Mouse (Mus musculus): Measurements from ENCODE around the gene Tm9sf3. TPM values are rescaled to one million over a fixed set of nuclear protein-coding genes. Genes with fewer than 3 reads are reported as not detected.

The Tm9sf3 gene
- polyA plus RNA-seq, 1 experiment from 2014 or later = 105 TPM

GRCm38 (mm10) chr19:41204159-41205081 lies 59.4 kb downstream of the Tm9sf3 start:
- 68% methylated on average over 11 of the region's 11 CpGs for WGBS
- Histone ChIP-seq H3K27ac (replicated peaks) (no peak overlapping the region), H3K4me3 (no peak overlapping the region), H3K9me3 (no peaks in the 10 kb centered on the region), H3K4me2 (peak overlapping the region; percentile 93; the same call in 1 of the 2 replicates), H3K4me1 (replicated peaks) (peaks cover 23% of the 10 kb centered on the region), H3K9ac (no peak overlapping the region), H3K27me3 (peaks cover 49% of the 10 kb centered on the region), H3K36me3 (no peaks in the 10 kb centered on the region)
- no peak for ATAC-seq (ENCODE audit: low read depth)

GRCm38 (mm10) chr19:41197606-41198005 lies 66.2 kb downstream of the Tm9sf3 start:
- no peak overlapping the region for H3K4me2 ChIP-seq
- no peak overlapping the region for H3K27ac ChIP-seq (replicated peaks)
- H3K9ac ChIP-seq = no peak overlapping the region
- H3K36me3 ChIP-seq = no peaks in the 10 kb centered on the region
- H3K9me3 ChIP-seq = no peaks in the 10 kb centered on the region
- H3K4me3 ChIP-seq = no peak overlapping the region
- H3K4me1 ChIP-seq (replicated peaks) = peaks cover 14% of the 10 kb centered on the region
- H3K27me3 ChIP-seq = no peaks in the 10 kb centered on the region
- no peak for ATAC-seq (ENCODE audit: low read depth)
- 85% methylated on average over 12 of the region's 12 CpGs for WGBS

- no peaks in the 10 kb centered on the region for H3K27me3 ChIP-seq
- no peak for ATAC-seq (ENCODE audit: low read depth)
- WGBS = 76% methylated on average over 1 of the region's 1 CpGs
Observed at GRCm38 (mm10) chr19:41193379-41193778, 70.4 kb downstream of the Tm9sf3 start.

GRCm38 (mm10) chr19:41192953-41193352 lies 70.8 kb downstream of the Tm9sf3 start:
- H3K9me3 ChIP-seq = no peaks in the 10 kb centered on the region
- no peak overlapping the region for H3K4me2 ChIP-seq
- peaks cover 44% of the 10 kb centered on the region for H3K4me1 ChIP-seq (replicated peaks)
- H3K27ac ChIP-seq (replicated peaks) = no peak overlapping the region; the same call in 1 of the 2 replicates
- 37% methylated on average over 4 of the region's 4 CpGs for WGBS
- H3K36me3 ChIP-seq = no peaks in the 10 kb centered on the region
- 0 out of 2 replicates have a peak, but pooled peaks have one; percentile 49 for ATAC-seq (ENCODE audit: low read depth)
- no peak overlapping the region for H3K9ac ChIP-seq
- H3K27me3 ChIP-seq = no peaks in the 10 kb centered on the region
- H3K4me3 ChIP-seq = no peak overlapping the region

More at GRCm38 (mm10) chr19:41193379-41193778, 70.4 kb downstream of the Tm9sf3 start:
- no peaks in the 10 kb centered on the region for H3K9me3 ChIP-seq
- H3K4me2 ChIP-seq = no peak overlapping the region
- H3K9ac ChIP-seq = no peak overlapping the region
- no peak overlapping the region for H3K27ac ChIP-seq (replicated peaks)
- no peaks in the 10 kb centered on the region for H3K36me3 ChIP-seq
- H3K4me1 ChIP-seq (replicated peaks) = peaks cover 44% of the 10 kb centered on the region
- H3K4me3 ChIP-seq = no peak overlapping the region

GRCm38 (mm10) chr19:41191724-41192123 lies 72.1 kb downstream of the Tm9sf3 start:
- 78% methylated on average over 9 of the region's 9 CpGs for WGBS
- peak; percentile 59; the same call in 1 of the 2 replicates for ATAC-seq (ENCODE audit: low read depth)

GRCm38 (mm10) chr19:41190876-41191434 lies 72.8 kb downstream of the Tm9sf3 start:
- no peaks in the 10 kb centered on the region for H3K36me3 ChIP-seq
- no peak overlapping the region for H3K4me3 ChIP-seq
- no peak for ATAC-seq (ENCODE audit: low read depth)

More at GRCm38 (mm10) chr19:41191724-41192123, 72.1 kb downstream of the Tm9sf3 start:
- Histone ChIP-seq H3K9ac (no peak overlapping the region), H3K27me3 (no peaks in the 10 kb centered on the region), H3K27ac (replicated peaks) (no peak overlapping the region), H3K4me2 (no peak overlapping the region), H3K36me3 (no peaks in the 10 kb centered on the region), H3K4me3 (no peak overlapping the region), H3K4me1 (replicated peaks) (peaks cover 44% of the 10 kb centered on the region), H3K9me3 (no peaks in the 10 kb centered on the region)

GRCm38 (mm10) chr19:41177331-41177730 lies 86.5 kb downstream of the Tm9sf3 start:
- no peak overlapping the region for H3K4me3 ChIP-seq
- H3K27me3 ChIP-seq = no peaks in the 10 kb centered on the region
- WGBS = 71% methylated on average over 6 of the region's 6 CpGs
- no peak for ATAC-seq (ENCODE audit: low read depth)
- H3K4me2 ChIP-seq = no peak overlapping the region
- no peak overlapping the region for H3K27ac ChIP-seq (replicated peaks)
- no peaks in the 10 kb centered on the region for H3K4me1 ChIP-seq (replicated peaks)
- H3K36me3 ChIP-seq = no peaks in the 10 kb centered on the region
- no peak overlapping the region for H3K9ac ChIP-seq
- no peaks in the 10 kb centered on the region for H3K9me3 ChIP-seq

More at GRCm38 (mm10) chr19:41190876-41191434, 72.8 kb downstream of the Tm9sf3 start:
- Histone ChIP-seq H3K9me3 (no peaks in the 10 kb centered on the region), H3K27me3 (no peaks in the 10 kb centered on the region), H3K4me1 (replicated peaks) (peaks cover 44% of the 10 kb centered on the region), H3K27ac (replicated peaks) (no peak overlapping the region; the same call in 1 of the 2 replicates), H3K9ac (no peak overlapping the region), H3K4me2 (no peak overlapping the region)
- WGBS = 20% methylated on average over 6 of the region's 6 CpGs

GRCm38 (mm10) chr19:41176881-41177280 lies 86.9 kb downstream of the Tm9sf3 start:
- WGBS = 86% methylated on average over 2 of the region's 2 CpGs

GRCm38 (mm10) chr19:41165914-41166235 lies 97.9 kb downstream of the Tm9sf3 start:
- H3K27me3 ChIP-seq = no peaks in the 10 kb centered on the region
- no peak overlapping the region for H3K4me2 ChIP-seq
- H3K9me3 ChIP-seq = no peaks in the 10 kb centered on the region
- no peaks in the 10 kb centered on the region for H3K36me3 ChIP-seq
- H3K4me1 ChIP-seq (replicated peaks) = peaks cover 26% of the 10 kb centered on the region
- no peak for ATAC-seq (ENCODE audit: low read depth)
- no peak overlapping the region for H3K4me3 ChIP-seq
- H3K9ac ChIP-seq = no peak overlapping the region
- H3K27ac ChIP-seq (replicated peaks) = no peak overlapping the region
- WGBS = 73% methylated on average over 5 of the region's 5 CpGs

More at GRCm38 (mm10) chr19:41176881-41177280, 86.9 kb downstream of the Tm9sf3 start:
- Histone ChIP-seq H3K4me1 (replicated peaks) (no peaks in the 10 kb centered on the region), H3K36me3 (no peaks in the 10 kb centered on the region), H3K27ac (replicated peaks) (no peak overlapping the region), H3K4me2 (no peak overlapping the region), H3K9me3 (no peaks in the 10 kb centered on the region), H3K4me3 (no peak overlapping the region), H3K27me3 (no peaks in the 10 kb centered on the region), H3K9ac (no peak overlapping the region)
- no peak for ATAC-seq (ENCODE audit: low read depth)

- ATAC-seq (ENCODE audit: low read depth) = no peak
- Histone ChIP-seq H3K27ac (replicated peaks) (no peak overlapping the region; the same call in 1 of the 2 replicates), H3K4me3 (no peak overlapping the region), H3K9ac (no peak overlapping the region), H3K4me1 (replicated peaks) (peaks cover 26% of the 10 kb centered on the region), H3K36me3 (no peaks in the 10 kb centered on the region), H3K27me3 (no peaks in the 10 kb centered on the region), H3K4me2 (no peak overlapping the region), H3K9me3 (no peaks in the 10 kb centered on the region)
- WGBS = 50% methylated on average over 14 of the region's 14 CpGs
Observed at GRCm38 (mm10) chr19:41165144-41165913, 98.5 kb downstream of the Tm9sf3 start.

- ATAC-seq (ENCODE audit: low read depth) = 0 out of 2 replicates have a peak, but pooled peaks have one; percentile 44
- Histone ChIP-seq H3K4me3 (no peak overlapping the region), H3K9ac (no peak overlapping the region), H3K27me3 (no peaks in the 10 kb centered on the region), H3K36me3 (no peaks in the 10 kb centered on the region), H3K4me2 (no peak overlapping the region), H3K4me1 (replicated peaks) (peaks cover 26% of the 10 kb centered on the region), H3K27ac (replicated peaks) (peak overlapping the region; percentile 53), H3K9me3 (no peaks in the 10 kb centered on the region)
- WGBS = 22% methylated on average over 10 of the region's 10 CpGs
Observed at GRCm38 (mm10) chr19:41164447-41165095, 99.2 kb downstream of the Tm9sf3 start.

All from neural tube, embryonic 13.5 days (tissue).